Mouse (Mus musculus) adrenal gland, postnatal 4 days (tissue): ENCODE results near the gene Thsd7b. TPM values are rescaled to one million over a fixed set of nuclear protein-coding genes. Genes with fewer than 3 reads are reported as not detected.
"Not testable (repeated sequence)": the region's sequence is repeated elsewhere in the genome, so short reads cannot be mapped to it uniquely, and the experiment has no call there.

Experiments used
- DNase-seq, 2 experiments: peaks; one replicate each; pipeline ENCODE4 v3.0.0; 2021 to 2022; ENCODE audit warnings: low spot score in 2 of 2, mixed read lengths in 2 of 2
- total RNA-seq, 2 experiments: library from RNA; stranded (reverse); gene quantifications; 2 replicates each; pipeline ENCODE4 v1.2.3; 2021

The Thsd7b gene
- total RNA-seq, 2 experiments from 2014 or later: 1.2 to 1.6 TPM

- DNase-seq: no peak
These were observed 564.7 kb downstream of the Thsd7b start for GRCm38 (mm10) chr1:129837776-129838175.

GRCm38 (mm10) chr1:129838486-129838885 lies 565.4 kb downstream of the Thsd7b start:
- no peak for DNase-seq

DNA sequence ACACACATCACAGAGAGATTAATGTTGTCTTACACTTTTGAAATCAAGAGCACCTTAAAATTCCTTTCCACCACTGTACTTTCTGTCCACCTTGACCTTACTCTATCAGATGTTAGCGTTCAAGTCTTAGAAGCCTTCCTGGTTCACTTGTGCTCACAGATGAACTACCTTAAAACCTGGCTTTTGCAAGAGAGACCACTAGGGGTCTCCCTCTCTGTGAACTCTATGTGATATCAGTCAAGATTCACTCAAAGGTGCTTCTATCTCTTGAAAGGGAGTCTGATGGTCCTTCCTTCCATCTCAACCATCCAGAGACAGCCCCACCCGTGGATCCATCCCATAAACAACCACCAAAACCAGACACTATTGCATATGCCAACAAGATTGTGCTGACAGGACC lies 570.3 kb downstream of the Thsd7b start:
- DNase-seq: no peak

DNA sequence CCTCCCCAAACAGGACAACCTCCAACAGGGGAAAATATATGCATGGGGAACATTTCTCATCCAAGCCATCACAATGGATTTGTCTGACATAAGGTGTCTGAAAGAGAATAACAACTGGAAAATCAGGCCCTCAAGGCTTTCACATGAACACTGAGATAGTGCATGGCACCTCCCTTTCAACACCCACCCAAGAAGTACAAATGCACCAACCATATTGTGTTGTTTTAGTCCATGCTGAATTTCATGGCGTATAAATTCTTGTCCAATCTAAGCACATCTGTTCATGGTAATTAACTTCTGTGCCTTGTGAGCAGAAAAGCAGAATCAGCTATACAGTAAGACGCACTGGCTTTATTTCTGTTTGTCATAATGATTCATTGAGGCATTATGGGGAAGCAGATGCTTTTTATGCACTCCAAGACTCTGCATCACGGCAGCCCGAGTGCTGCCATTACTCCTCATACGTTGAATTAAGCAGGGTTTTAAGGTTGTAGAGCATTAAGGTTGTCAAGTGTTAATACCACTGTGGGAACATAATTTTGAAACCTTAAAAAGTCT lies 577.0 kb downstream of the Thsd7b start:
- DNase-seq: no peak

DNA sequence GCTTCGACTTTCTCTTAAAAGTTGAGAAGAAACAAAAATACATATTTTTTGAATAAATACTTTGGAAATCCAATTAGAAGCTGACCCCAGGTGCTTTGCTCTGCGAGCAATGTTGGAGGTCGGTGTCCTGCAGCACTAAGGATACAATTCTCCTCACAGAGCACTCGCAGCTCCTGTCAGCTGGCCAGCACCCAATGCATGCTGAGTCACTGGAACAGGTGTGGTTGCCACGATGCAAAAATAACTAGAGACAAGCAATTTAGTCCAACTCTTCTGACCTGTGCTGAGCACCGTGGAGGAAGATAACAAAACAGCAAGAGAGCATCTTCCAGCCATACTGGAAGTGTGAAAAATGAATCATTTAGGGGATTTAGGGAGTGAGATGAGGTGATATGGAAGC lies 594.6 kb downstream of the Thsd7b start:
- no peak for DNase-seq

GRCm38 (mm10) chr1:129874355-129874754 lies 601.3 kb downstream of the Thsd7b start:
- no peak for DNase-seq

- DNase-seq: no peak
These were observed 614.8 kb downstream of the Thsd7b start for GRCm38 (mm10) chr1:129887861-129888260.

DNA sequence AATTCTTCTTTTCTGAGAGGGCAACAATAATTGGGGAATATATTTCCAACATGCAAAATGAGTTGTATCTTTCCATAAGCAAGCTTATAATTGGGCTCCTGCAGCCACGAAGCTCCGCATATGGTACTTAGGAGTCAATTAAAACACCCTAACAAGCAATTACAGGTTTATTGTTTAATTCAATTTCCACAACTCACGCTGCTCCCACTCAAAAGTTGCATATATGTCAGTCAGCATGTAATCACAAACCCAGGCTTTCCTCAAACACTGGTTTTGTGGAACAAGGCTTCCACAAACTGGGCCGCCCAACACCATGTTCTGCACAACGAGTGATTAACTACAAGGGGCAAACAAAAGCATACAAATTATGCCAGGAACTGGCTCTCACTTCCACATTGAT lies 625.0 kb downstream of the Thsd7b start:
- no peak for DNase-seq

DNA sequence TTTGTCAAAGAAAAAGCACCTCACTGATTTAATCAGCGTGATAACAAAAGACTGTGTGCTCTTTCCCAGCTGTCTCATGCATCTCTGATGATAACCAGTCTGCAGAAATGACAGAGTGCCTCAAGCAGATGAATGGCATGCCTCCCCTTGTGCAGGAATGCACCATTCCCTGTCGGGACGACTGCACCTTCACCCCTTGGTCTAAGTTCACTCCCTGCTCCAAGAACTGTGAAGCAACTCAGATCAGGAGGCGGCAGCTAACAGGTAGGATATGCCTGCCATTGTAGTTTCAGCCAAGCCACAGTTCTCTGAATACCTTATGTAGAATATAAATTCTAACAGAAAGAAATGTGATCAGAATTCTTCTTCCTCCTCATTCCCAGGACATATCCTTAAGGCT lies 642.4 kb downstream of the Thsd7b start:
- no peak for DNase-seq

- no peak for DNase-seq
These were observed 644.5 kb downstream of the Thsd7b start for GRCm38 (mm10) chr1:129917568-129917967.

- DNase-seq: no peak
These were observed 646.3 kb downstream of the Thsd7b start for GRCm38 (mm10) chr1:129919385-129919784.

GRCm38 (mm10) chr1:129931003-129931402 lies 657.9 kb downstream of the Thsd7b start:
- DNase-seq: no peak

DNA sequence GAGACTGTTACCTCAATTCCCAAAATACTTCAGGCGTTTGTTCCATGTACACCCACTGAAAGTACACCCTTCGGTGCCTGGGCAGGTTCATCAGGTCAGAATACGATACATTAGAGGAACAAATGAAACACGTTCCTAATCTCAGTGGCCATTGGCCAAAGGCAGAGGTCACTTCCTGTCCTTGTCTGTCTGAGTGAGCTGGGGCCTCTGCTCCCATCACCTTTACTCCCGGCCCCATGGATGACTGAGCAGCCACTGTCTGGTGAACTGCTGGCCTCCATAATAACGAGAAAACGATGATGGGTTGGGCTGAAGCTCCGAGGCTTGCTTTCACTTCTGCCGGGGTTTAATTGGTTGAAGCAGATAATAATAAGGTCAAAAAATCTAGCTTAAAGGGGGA lies 670.0 kb downstream of the Thsd7b start:
- DNase-seq: no peak

DNA sequence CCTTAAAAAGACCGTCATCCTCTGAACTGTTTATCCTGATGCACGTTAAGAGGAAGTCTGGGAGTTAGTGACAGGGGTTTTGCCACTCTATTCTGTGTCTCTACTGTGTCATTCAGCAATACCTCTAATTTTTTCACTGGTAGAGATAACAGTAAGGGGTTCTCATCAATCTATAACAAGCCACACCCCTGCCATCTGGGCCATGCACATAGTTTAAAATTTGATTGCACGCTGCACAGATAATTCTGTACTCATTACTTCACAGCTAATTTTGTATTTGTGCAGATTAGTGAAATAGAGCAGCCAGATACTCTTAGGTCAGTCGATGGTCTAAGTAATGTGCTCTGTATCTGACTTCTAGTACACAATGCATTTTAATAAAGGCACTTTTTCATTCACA lies 673.9 kb downstream of the Thsd7b start:
- DNase-seq: no peak

- no peak for DNase-seq
These were observed 682.4 kb downstream of the Thsd7b start for GRCm38 (mm10) chr1:129955478-129955877.

DNA sequence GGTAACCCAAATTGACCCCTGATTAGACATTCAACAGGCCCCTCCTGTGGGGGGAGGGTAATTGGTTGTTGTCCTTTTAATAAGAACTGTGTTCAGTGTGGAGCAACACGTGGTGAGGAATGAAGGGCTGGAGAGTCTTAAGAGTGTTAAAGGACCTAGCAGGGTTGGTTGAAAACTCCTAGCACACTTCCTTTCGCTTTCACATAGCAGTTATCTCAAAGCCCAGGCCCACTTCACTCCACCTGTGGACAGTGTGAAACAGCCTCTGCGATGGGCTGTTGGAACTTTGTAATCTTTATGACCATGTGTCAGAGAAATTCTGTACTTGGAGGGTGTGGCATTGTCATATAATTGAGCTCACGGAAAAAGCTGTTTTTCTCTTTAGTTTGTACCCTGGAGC lies 683.5 kb downstream of the Thsd7b start:
- no peak for DNase-seq

DNA sequence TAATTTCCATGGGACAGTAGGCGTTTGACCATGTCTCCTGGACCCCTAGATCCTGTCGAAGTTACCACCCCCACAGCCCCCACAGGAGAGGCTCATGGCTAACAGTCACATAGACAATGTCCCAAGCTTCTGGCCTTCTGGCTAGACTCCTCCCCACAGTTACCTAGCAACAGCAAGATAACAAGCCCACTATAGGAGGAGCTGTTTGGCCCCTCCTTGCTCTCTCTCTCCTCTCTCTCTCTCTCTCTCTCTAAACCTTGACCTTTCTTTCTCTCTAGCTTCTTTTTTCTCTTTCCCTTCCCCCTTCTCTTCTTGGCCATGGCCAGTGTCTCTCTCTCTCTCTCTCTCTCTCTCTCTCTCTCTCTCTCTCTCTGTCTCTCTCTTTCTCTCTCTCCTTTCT lies 686.2 kb downstream of the Thsd7b start:
- DNase-seq: not testable (repeated sequence)

DNA sequence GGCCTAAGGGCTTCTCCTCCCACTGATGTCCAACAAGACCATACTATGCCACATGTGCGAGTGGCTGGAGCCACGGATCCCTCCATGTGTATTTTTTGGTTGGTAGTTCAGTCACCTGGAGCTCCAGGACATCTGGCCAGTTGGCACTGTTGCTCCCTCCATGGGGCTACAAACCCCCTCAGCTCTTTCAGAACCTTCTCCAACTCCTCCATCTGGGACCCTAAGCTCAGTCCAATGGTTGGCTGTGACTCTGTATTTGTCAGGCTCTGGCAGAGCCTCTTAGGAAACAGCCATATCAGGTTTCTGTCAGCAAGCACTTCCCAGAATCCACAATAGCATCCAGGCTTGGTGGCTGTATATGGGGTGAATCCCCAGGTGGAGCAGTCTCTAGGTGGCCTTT lies 690.1 kb downstream of the Thsd7b start:
- DNase-seq: no peak

DNA sequence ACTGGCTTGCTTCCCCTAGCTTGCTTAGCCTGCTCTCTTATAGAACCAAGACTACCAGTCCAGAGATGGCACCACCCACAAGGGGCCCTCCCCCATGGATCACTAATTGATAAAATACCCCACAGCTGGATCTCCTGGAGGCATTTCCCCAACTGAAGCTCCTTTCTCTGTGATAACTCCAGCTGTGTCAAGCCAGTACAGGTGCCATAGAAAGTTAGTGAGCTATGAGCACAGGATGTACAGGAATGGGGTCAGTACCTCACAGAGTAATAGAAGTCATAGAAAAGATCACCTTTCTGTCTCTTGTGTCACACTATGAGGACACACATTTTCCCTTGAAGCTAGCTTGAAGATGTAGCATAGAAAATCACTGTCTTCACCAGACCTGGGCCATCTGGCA lies 716.1 kb downstream of the Thsd7b start:
- not testable (repeated sequence) for DNase-seq

- DNase-seq: no peak
These were observed 717.7 kb downstream of the Thsd7b start for GRCm38 (mm10) chr1:129990821-129991220.

GRCm38 (mm10) chr1:130055012-130055411 lies 781.9 kb downstream of the Thsd7b start:
- no peak for DNase-seq

- no peak for DNase-seq
These were observed 789.0 kb downstream of the Thsd7b start for GRCm38 (mm10) chr1:130062105-130062504.

DNA sequence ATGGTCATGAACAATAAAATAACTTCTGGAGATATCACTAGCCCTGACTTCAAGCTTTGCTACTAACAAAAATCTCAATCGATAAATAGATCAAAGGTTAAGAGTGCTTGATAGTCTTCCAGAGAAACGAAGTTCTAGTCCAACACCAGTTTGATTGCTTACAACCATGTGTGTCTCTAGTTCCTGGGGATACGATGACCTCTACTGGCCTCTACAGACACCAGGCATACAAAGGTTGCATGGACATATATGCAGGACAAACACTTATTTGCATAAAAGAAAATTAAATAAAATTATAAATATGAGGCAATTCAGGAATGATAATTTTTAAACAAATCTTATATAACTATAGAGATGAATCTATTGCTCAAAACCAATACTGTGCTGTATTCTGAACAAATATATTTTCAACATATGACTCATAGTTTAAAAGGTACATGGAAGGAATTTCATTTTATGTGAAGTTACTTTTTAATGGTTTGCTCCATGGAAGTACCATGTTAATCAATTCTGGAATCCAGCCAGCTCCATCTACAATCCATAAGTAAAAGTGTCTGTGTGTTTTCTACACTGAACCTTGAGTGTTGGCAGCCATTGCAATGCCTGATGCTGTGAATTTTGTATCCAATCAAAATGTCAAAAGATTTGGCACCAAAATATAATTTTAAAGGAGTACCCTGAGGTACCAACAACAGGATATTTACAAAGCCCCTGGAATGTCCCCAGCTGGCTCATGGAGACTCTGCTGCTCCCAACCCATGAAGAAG lies 793.3 kb downstream of the Thsd7b start:
- DNase-seq: no peak
